Mouse (Mus musculus): Measurements from ENCODE around the gene Alg14. TPM values are rescaled to one million over a fixed set of nuclear protein-coding genes. Genes with fewer than 3 reads are reported as not detected.

The Alg14 gene
- polyA plus RNA-seq, 1 experiment, result 14.5 TPM

DNA sequence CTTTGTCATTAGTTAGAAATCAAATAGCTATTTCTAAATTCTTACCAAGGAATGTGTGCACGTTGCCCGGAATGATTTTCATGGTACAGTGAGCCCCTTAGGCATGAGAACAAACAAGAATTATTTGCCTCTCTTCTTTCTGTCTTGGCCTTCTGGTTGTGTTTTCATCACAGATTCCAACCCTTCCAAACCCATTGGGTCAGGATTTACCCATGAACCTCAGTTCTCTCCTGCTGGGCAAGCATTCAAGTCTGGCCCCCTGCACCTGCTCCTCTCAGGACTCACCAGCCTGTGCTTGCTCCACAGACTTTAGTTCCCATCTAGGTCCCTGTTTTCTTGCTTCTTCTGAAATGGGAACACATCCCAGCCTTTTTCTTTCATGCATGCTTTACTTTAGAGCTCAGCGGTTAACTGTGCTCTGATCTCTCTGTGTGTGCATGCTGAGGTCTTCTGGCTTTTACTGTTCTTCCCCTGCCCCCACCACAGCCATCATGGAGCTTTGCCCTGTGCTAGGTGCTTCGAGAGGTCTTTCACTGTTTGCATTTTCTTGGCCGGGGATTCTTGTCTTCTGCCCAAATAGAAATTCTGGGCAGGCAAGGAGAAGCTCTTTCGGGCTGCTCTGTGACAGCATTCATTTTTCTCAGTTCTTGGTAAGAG lies 44.8 kb downstream of the Alg14 start:
- Histone ChIP-seq H3K27ac (ENCODE audit: control insufficient read depth, insufficient read depth, low read length) (no peak overlapping the region), H3K4me1 (replicated peaks; ENCODE audit: control insufficient read depth, insufficient read depth, low read length) (peaks cover 30% of the 10 kb centered on the region), H3K36me3 (ENCODE audit: control insufficient read depth, insufficient read depth, low read length) (0 out of 2 replicates have a peak, but pooled peaks cover 6% of the 10 kb centered on the region), H3K27me3 (ENCODE audit: control insufficient read depth, insufficient read depth, low read length) (no peaks in the 10 kb centered on the region), H3K4me3 (ENCODE audit: control insufficient read depth, insufficient read depth, low read length) (no peak overlapping the region)
- no peak for TF ChIP-seq POLR2A (IDR thresholded peaks at IDR 0.05; ENCODE audit: control insufficient read depth, extremely low read depth, insufficient read depth, low read length, poor library complexity)
- no peak for TF ChIP-seq CTCF (IDR thresholded peaks at IDR 0.05; ENCODE audit: borderline replicate concordance, control insufficient read depth, extremely low read depth, insufficient read depth, low read length, poor library complexity)
- 90% methylated on average over 6 of the region's 6 CpGs for WGBS
- DNase-seq, result no peak

GRCm38 (mm10) chr3:121338687-121339086 lies 47.1 kb downstream of the Alg14 start:
- H3K27me3 ChIP-seq (ENCODE audit: control insufficient read depth, insufficient read depth, low read length), result no peaks in the 10 kb centered on the region
- H3K4me3 ChIP-seq (ENCODE audit: control insufficient read depth, insufficient read depth, low read length), result no peak overlapping the region
- TF ChIP-seq CTCF (IDR thresholded peaks at IDR 0.05; ENCODE audit: borderline replicate concordance, control insufficient read depth, extremely low read depth, insufficient read depth, low read length, poor library complexity) (no peak), POLR2A (IDR thresholded peaks at IDR 0.05; ENCODE audit: control insufficient read depth, extremely low read depth, insufficient read depth, low read length, poor library complexity) (no peak)
- H3K27ac ChIP-seq (ENCODE audit: control insufficient read depth, insufficient read depth, low read length), result no peak overlapping the region
- H3K36me3 ChIP-seq (ENCODE audit: control insufficient read depth, insufficient read depth, low read length), result no peaks in the 10 kb centered on the region
- no peak for DNase-seq
- H3K4me1 ChIP-seq (replicated peaks; ENCODE audit: control insufficient read depth, insufficient read depth, low read length), result peaks cover 38% of the 10 kb centered on the region
- 71% methylated on average over 2 of the region's 2 CpGs for WGBS

- Histone ChIP-seq H3K4me3 (ENCODE audit: control insufficient read depth, insufficient read depth, low read length) (no peak overlapping the region), H3K4me1 (replicated peaks; ENCODE audit: control insufficient read depth, insufficient read depth, low read length) (peaks cover 47% of the 10 kb centered on the region), H3K36me3 (ENCODE audit: control insufficient read depth, insufficient read depth, low read length) (no peaks in the 10 kb centered on the region), H3K27me3 (ENCODE audit: control insufficient read depth, insufficient read depth, low read length) (no peaks in the 10 kb centered on the region), H3K27ac (ENCODE audit: control insufficient read depth, insufficient read depth, low read length) (no peak overlapping the region)
- TF ChIP-seq POLR2A (IDR thresholded peaks at IDR 0.05; ENCODE audit: control insufficient read depth, extremely low read depth, insufficient read depth, low read length, poor library complexity) (no peak), CTCF (IDR thresholded peaks at IDR 0.05; ENCODE audit: borderline replicate concordance, control insufficient read depth, extremely low read depth, insufficient read depth, low read length, poor library complexity) (no peak)
- 33% methylated on average over 7 of the region's 7 CpGs for WGBS
- no peak for DNase-seq
Observed at GRCm38 (mm10) chr3:121340321-121340761, 48.8 kb downstream of the Alg14 start.

DNA sequence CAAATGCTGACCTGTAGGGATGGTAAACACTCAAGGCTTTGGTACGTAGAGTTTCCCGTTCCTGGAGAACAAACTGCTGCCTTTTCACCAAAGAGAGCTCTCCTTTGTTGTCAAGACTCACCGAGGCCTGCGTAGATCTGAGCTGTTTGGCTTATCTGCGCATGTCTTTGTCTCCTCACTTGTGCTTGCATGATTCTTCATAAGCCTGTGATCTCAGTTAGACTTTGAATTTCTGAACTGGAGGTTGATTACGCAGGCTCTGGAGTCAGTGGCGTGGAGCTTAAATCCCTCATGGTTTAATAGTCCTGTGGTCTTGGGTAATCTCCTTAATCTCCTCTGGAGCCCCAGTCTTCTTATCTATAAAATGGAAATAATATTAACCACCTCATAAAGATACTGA lies 51.7 kb downstream of the Alg14 start:
- H3K27ac ChIP-seq (ENCODE audit: control insufficient read depth, insufficient read depth, low read length), result peak overlapping the region; percentile 88
- no peaks in the 10 kb centered on the region for H3K36me3 ChIP-seq (ENCODE audit: control insufficient read depth, insufficient read depth, low read length)
- H3K4me1 ChIP-seq (replicated peaks; ENCODE audit: control insufficient read depth, insufficient read depth, low read length), result peaks cover 44% of the 10 kb centered on the region
- WGBS, result 29% methylated on average over 7 of the region's 7 CpGs
- H3K27me3 ChIP-seq (ENCODE audit: control insufficient read depth, insufficient read depth, low read length), result no peaks in the 10 kb centered on the region
- TF ChIP-seq POLR2A (IDR thresholded peaks at IDR 0.05; ENCODE audit: control insufficient read depth, extremely low read depth, insufficient read depth, low read length, poor library complexity), result peak; percentile 30; the same call in 1 of the 2 replicates
- TF ChIP-seq CTCF (IDR thresholded peaks at IDR 0.05; ENCODE audit: borderline replicate concordance, control insufficient read depth, extremely low read depth, insufficient read depth, low read length, poor library complexity), result no peak
- H3K4me3 ChIP-seq (ENCODE audit: control insufficient read depth, insufficient read depth, low read length), result peak overlapping the region; percentile 48
- DNase-seq, result peak; percentile 30

GRCm38 (mm10) chr3:121344056-121344945 lies 52.7 kb downstream of the Alg14 start:
- Histone ChIP-seq H3K27ac (ENCODE audit: control insufficient read depth, insufficient read depth, low read length) (peak overlapping the region; percentile 96), H3K27me3 (ENCODE audit: control insufficient read depth, insufficient read depth, low read length) (no peaks in the 10 kb centered on the region), H3K36me3 (ENCODE audit: control insufficient read depth, insufficient read depth, low read length) (no peaks in the 10 kb centered on the region), H3K4me1 (replicated peaks; ENCODE audit: control insufficient read depth, insufficient read depth, low read length) (peaks cover 42% of the 10 kb centered on the region), H3K4me3 (ENCODE audit: control insufficient read depth, insufficient read depth, low read length) (no peak overlapping the region)
- 26% methylated on average over 8 of the region's 8 CpGs for WGBS
- DNase-seq, result no peak
- no peak for TF ChIP-seq POLR2A (IDR thresholded peaks at IDR 0.05; ENCODE audit: control insufficient read depth, extremely low read depth, insufficient read depth, low read length, poor library complexity)
- TF ChIP-seq CTCF (IDR thresholded peaks at IDR 0.05; ENCODE audit: borderline replicate concordance, control insufficient read depth, extremely low read depth, insufficient read depth, low read length, poor library complexity), result no peak

GRCm38 (mm10) chr3:121344951-121345642 lies 53.5 kb downstream of the Alg14 start:
- TF ChIP-seq CTCF (IDR thresholded peaks at IDR 0.05; ENCODE audit: borderline replicate concordance, control insufficient read depth, extremely low read depth, insufficient read depth, low read length, poor library complexity) (no peak), POLR2A (IDR thresholded peaks at IDR 0.05; ENCODE audit: control insufficient read depth, extremely low read depth, insufficient read depth, low read length, poor library complexity) (no peak)
- H3K27me3 ChIP-seq (ENCODE audit: control insufficient read depth, insufficient read depth, low read length), result no peaks in the 10 kb centered on the region
- peak; percentile 47 for DNase-seq
- peak overlapping the region; percentile 96 for H3K27ac ChIP-seq (ENCODE audit: control insufficient read depth, insufficient read depth, low read length)
- no peak overlapping the region for H3K4me3 ChIP-seq (ENCODE audit: control insufficient read depth, insufficient read depth, low read length)
- WGBS, result 14% methylated on average over 11 of the region's 11 CpGs
- peaks cover 45% of the 10 kb centered on the region for H3K4me1 ChIP-seq (replicated peaks; ENCODE audit: control insufficient read depth, insufficient read depth, low read length)
- no peaks in the 10 kb centered on the region for H3K36me3 ChIP-seq (ENCODE audit: control insufficient read depth, insufficient read depth, low read length)
